Comparison of ENCODE assay signal across 8 mouse cellular contexts in the genomic region with DNA sequence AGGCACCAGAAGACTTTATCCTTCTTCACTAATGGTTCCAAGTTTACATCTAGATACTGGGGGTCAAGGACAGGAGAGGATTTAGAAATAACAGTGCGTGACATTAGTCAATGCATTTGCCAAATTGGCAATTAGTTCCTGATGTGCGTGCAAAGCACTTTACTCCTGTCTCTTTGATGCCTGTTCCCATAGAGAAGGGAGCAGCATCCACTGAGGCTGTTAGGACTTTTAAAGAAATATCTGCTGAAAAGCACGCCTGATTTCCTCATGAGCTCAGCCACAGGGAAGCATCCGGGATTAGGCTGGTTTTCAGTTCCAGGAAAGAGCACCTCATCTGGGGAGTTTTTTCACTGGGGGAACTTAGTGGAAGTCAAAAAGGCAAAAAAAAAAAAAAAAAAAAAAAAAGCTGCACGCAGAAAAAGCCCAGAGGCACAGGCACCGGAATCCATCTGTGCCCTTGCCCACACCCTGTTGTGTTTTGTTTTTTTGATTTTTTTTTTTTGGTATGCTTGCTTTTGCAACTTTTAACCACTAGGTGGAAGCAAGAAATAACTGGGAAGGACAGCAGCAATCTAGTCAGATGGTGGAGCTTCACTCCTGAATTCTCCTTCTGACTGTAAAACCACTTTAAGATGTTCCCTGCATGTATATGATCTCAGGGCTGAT. TPM values are rescaled to one million over a fixed set of nuclear protein-coding genes. Genes with fewer than 3 reads are reported as not detected.
A peak's percentile ranks its signal among the peaks of the same experiment; 100 is the strongest.
DNase-seq lines count a peak whose midpoint lies in the region; ATAC-seq and TF ChIP-seq lines count a peak whose summit lies in the region.

No protein-coding gene starts in this region.

- no peaks in the 10 kb centered on the region for H3K79me2 ChIP-seq in heart, adult 2 months (replicated peaks; ENCODE audit: control insufficient read depth, insufficient read depth, low read length)
- no peaks in the 10 kb centered on the region for H3K79me2 ChIP-seq in MEL (ENCODE audit: control insufficient read depth, insufficient read depth, low read length, poor library complexity)

- no peak for TF ChIP-seq EP300 in heart, adult 2 months (IDR thresholded peaks at IDR 0.05; ENCODE audit: insufficient read depth, low read depth, low read length)
- no peak for TF ChIP-seq EP300 in MEL (IDR thresholded peaks at IDR 0.05; ENCODE audit: low read depth in 1 of 2, low read length in 2 of 2)

- H3K4me2 ChIP-seq in hindbrain, embryonic 13.5 days: peak overlapping the region; percentile 34

- peak; percentile 96 for TF ChIP-seq RAD21 in MEL (IDR thresholded peaks at IDR 0.05; ENCODE audit: low read depth, low read length)

- no peaks in the 10 kb centered on the region for H3K4me1 ChIP-seq in heart, adult 2 months (ENCODE audit: control insufficient read depth, insufficient read depth, low read length)
- H3K4me1 ChIP-seq in MEL (ENCODE audit: control insufficient read depth in 1 of 2, insufficient read depth in 2 of 2, low read length in 2 of 2): peaks cover 0 to 14% of the 10 kb centered on the region in 2 experiments; a peak in 2 of 4 replicates
- peaks cover 66% of the 10 kb centered on the region for H3K4me1 ChIP-seq in embryonic facial prominence, embryonic 10.5 days
- H3K4me1 ChIP-seq in hindbrain, embryonic 13.5 days (replicated peaks): peaks cover 53% of the 10 kb centered on the region

- TF ChIP-seq CTCF in heart, adult 2 months (IDR thresholded peaks at IDR 0.05): peak; percentile 76
- peak; percentile 14 to 91 (median 58); a peak in 5 of 6 replicates for TF ChIP-seq CTCF in MEL (IDR thresholded peaks at IDR 0.05 in 2 of 3, conservative IDR thresholded peaks at IDR 0.05 in 1 of 3; ENCODE audit: control insufficient read depth in 1 of 3, insufficient read depth in 1 of 3, low read depth in 2 of 3, low read length in 3 of 3, poor library complexity in 1 of 3, severe bottlenecking in 1 of 3)

- TF ChIP-seq POLR2A in heart, adult 2 months (IDR thresholded peaks at IDR 0.05; ENCODE audit: insufficient read depth, low read depth, low read length): no peak
- TF ChIP-seq POLR2A in MEL (IDR thresholded peaks at IDR 0.05; ENCODE audit: control insufficient read depth in 1 of 2, insufficient read depth in 1 of 2, low read depth in 1 of 2, low read length in 2 of 2, poor library complexity in 1 of 2): no peak

- DNase-seq in heart, adult 2 months: no peak
- DNase-seq in heart, postnatal 25 days (ENCODE audit: low spot score): no peak
- DNase-seq in MEL (ENCODE audit: low read depth, low spot score): peak; percentile 71
- peak; percentile 30 for DNase-seq in embryonic facial prominence, embryonic 10.5 days (ENCODE audit: low spot score)
- peak; percentile 39 for DNase-seq in lung, postnatal 10 days
- peak; percentile 56 for DNase-seq in splenic B cell, adult 2 months (ENCODE audit: low read depth, low spot score)
- DNase-seq in spleen, adult 18-20 months: no peak

- H3K4me3 ChIP-seq in heart, adult 2 months: no peak overlapping the region
- H3K4me3 ChIP-seq in MEL (ENCODE audit: control insufficient read depth in 1 of 2, insufficient read depth in 1 of 2, low read depth in 2 of 2, low read length in 2 of 2): peak overlapping the region in 1 of 2 experiments; percentile 2; a peak in 1 of 4 replicates
- H3K4me3 ChIP-seq in embryonic facial prominence, embryonic 10.5 days: peak overlapping the region; percentile 14; the same call in 1 of the 2 replicates
- no peak overlapping the region for H3K4me3 ChIP-seq in hindbrain, embryonic 13.5 days

- H3K36me3 ChIP-seq in heart, adult 2 months (ENCODE audit: control insufficient read depth, insufficient read depth, low read length): no peaks in the 10 kb centered on the region
- peaks cover 0 to 7% of the 10 kb centered on the region in 2 experiments; a peak in 2 of 4 replicates for H3K36me3 ChIP-seq in MEL (ENCODE audit: control insufficient read depth in 1 of 2, insufficient read depth in 2 of 2, low read length in 2 of 2)
- H3K36me3 ChIP-seq in embryonic facial prominence, embryonic 10.5 days (replicated peaks): no peaks in the 10 kb centered on the region
- H3K36me3 ChIP-seq in hindbrain, embryonic 13.5 days: no peaks in the 10 kb centered on the region
- H3K36me3 ChIP-seq in splenic B cell, adult 2 months (ENCODE audit: control insufficient read depth, insufficient read depth, low read length, poor library complexity, severe bottlenecking): no peaks in the 10 kb centered on the region

- H3K27ac ChIP-seq in heart, adult 2 months: no peak overlapping the region
- no peak overlapping the region for H3K27ac ChIP-seq in MEL (ENCODE audit: control insufficient read depth, low read depth, low read length)
- peak overlapping the region; percentile 49; the same call in 1 of the 2 replicates for H3K27ac ChIP-seq in embryonic facial prominence, embryonic 10.5 days (replicated peaks)
- H3K27ac ChIP-seq in hindbrain, embryonic 13.5 days: peak overlapping the region; percentile 30

- no peak for ATAC-seq in hindbrain, embryonic 13.5 days (ENCODE audit: low FRiP score)

- H3K27me3 ChIP-seq in heart, adult 2 months (ENCODE audit: control insufficient read depth, insufficient read depth, low read length): no peaks in the 10 kb centered on the region
- peaks cover 7 to 9% of the 10 kb centered on the region in 2 experiments for H3K27me3 ChIP-seq in MEL (ENCODE audit: control insufficient read depth in 1 of 2, insufficient read depth in 2 of 2, low read length in 2 of 2)
- H3K27me3 ChIP-seq in embryonic facial prominence, embryonic 10.5 days (replicated peaks; ENCODE audit: low read depth, poor library complexity, severe bottlenecking): peaks cover 58% of the 10 kb centered on the region
- 0 out of 2 replicates have a peak, but pooled peaks cover 3% of the 10 kb centered on the region for H3K27me3 ChIP-seq in hindbrain, embryonic 13.5 days
- no peaks in the 10 kb centered on the region for H3K27me3 ChIP-seq in splenic B cell, adult 2 months (ENCODE audit: control insufficient read depth, insufficient read depth, low read length, poor library complexity, severe bottlenecking)

- intact Hi-C loops in heart, adult 2 months (cut with DNase I): loop anchor here (1.0 to 5.0 kb wide), 3 partner anchors 166 to 307 kb away; partner anchors contain the start of gene Fzd7
- intact Hi-C loops in heart, postnatal 25 days (cut with DNase I): loop anchor here (1.0 to 5.0 kb wide), 3 partner anchors 166 to 307 kb away; partner anchors contain the start of gene Fzd7

- 22% methylated on average over 6 of the region's 6 CpGs for WGBS in heart, adult 2 months
- 4% methylated on average over 6 of the region's 6 CpGs for WGBS in embryonic facial prominence, embryonic 10.5 days
- 5% methylated on average over 6 of the region's 6 CpGs for WGBS in hindbrain, embryonic 13.5 days

- H3K9me3 ChIP-seq in MEL (replicated peaks; ENCODE audit: insufficient read depth, low read length): no peaks in the 10 kb centered on the region
- no peaks in the 10 kb centered on the region for H3K9me3 ChIP-seq in embryonic facial prominence, embryonic 10.5 days
- H3K9me3 ChIP-seq in hindbrain, embryonic 13.5 days: no peaks in the 10 kb centered on the region

- no peak overlapping the region for H3K9ac ChIP-seq in heart, adult 2 months (ENCODE audit: low read depth, low read length)
- no peak overlapping the region for H3K9ac ChIP-seq in MEL (ENCODE audit: control insufficient read depth, low read depth, low read length, poor library complexity, severe bottlenecking)
- H3K9ac ChIP-seq in hindbrain, embryonic 13.5 days: no peak overlapping the region

TF ChIP-seq in MEL, 35 proteins besides CTCF, POLR2A, EP300 and RAD21 (continues in another document):
- no peak for TF ChIP-seq POLR2AphosphoS5 (IDR thresholded peaks at IDR 0.05; ENCODE audit: borderline replicate concordance, low read depth, low read length)
- TF ChIP-seq ELF1 (IDR thresholded peaks at IDR 0.05; ENCODE audit: low read depth, low read length): no peak
- no peak for TF ChIP-seq UBTF (IDR thresholded peaks at IDR 0.05; ENCODE audit: borderline replicate concordance, insufficient read depth, low read depth, low read length)
- no peak for TF ChIP-seq NELFE (IDR thresholded peaks at IDR 0.05; ENCODE audit: low read depth, low read length)
- no peak for TF ChIP-seq CHD2 (IDR thresholded peaks at IDR 0.05; ENCODE audit: low read length)
- TF ChIP-seq ZMIZ1 (IDR thresholded peaks at IDR 0.05; ENCODE audit: low read depth, low read length): no peak
- no peak for TF ChIP-seq MXI1 (IDR thresholded peaks at IDR 0.05; ENCODE audit: low read depth, low read length)
- no peak for TF ChIP-seq BHLHE40 (IDR thresholded peaks at IDR 0.05; ENCODE audit: borderline replicate concordance, low read depth, low read length)
- no peak for TF ChIP-seq GABPA (IDR thresholded peaks at IDR 0.05; ENCODE audit: low read depth, low read length)
- peak; percentile 96 for TF ChIP-seq SMC3 (IDR thresholded peaks at IDR 0.05; ENCODE audit: low read depth, low read length)
- no peak for TF ChIP-seq MEF2A (IDR thresholded peaks at IDR 0.05; ENCODE audit: extremely low read depth, insufficient replicate concordance, low read depth, low read length, poor library complexity, severe bottlenecking)
- no peak for TF ChIP-seq E2F4 (IDR thresholded peaks at IDR 0.05; ENCODE audit: borderline replicate concordance, low read depth, low read length)
- TF ChIP-seq SIN3A (IDR thresholded peaks at IDR 0.05; ENCODE audit: low read length): peak; percentile 63
- TF ChIP-seq MYC (IDR thresholded peaks at IDR 0.05; ENCODE audit: low read depth, low read length): no peak
- TF ChIP-seq MAZ (IDR thresholded peaks at IDR 0.05; ENCODE audit: low read depth, low read length): no peak
- no peak for TF ChIP-seq USF1 (IDR thresholded peaks at IDR 0.05; ENCODE audit: low read depth, low read length)
- peak; percentile 98 for TF ChIP-seq ZC3H11A (IDR thresholded peaks at IDR 0.05; ENCODE audit: low read depth, low read length)
- TF ChIP-seq ZNF384 (IDR thresholded peaks at IDR 0.05; ENCODE audit: low read depth, low read length): peak; percentile 98
- TF ChIP-seq POLR2AphosphoS2 (IDR thresholded peaks at IDR 0.05; ENCODE audit: low read length): no peak
- peak; percentile 57; the same call in 1 of the 2 replicates for TF ChIP-seq TBP (IDR thresholded peaks at IDR 0.05; ENCODE audit: low read depth, low read length)
- no peak for TF ChIP-seq CHD1 (IDR thresholded peaks at IDR 0.05; ENCODE audit: low read depth, low read length)

RNA-seq across cellular contexts. Expression of gene Cdk15, which starts 59.8 kb away (rescaled TPM):
- under 1 TPM in 1 of 2 experiments, not detected in 1; 0.32 TPM for total RNA-seq in heart, adult 2 months (2021)
- not detected in 2 replicates for polyA plus RNA-seq in heart, adult 2 months (2012; rRNA removed)
- total RNA-seq in heart, postnatal 25 days (2021): not detected
- not detected in 2 replicates for total RNA-seq in MEL (2012; rRNA removed)
- not detected for polyA plus RNA-seq in MEL (2012; ENCODE audit: insufficient read depth in 1 of 2, insufficient read length in 2 of 2, low read depth in 1 of 2, low replicate concordance in 2 of 2, missing spikeins in 1 of 2)
- polyA plus RNA-seq in embryonic facial prominence, embryonic 10.5 days (2016; fragmentation: Nextera tagmentation; extraction: Ambion mirVana): 0.61 and 0.92 TPM in 2 replicates
- polyA plus RNA-seq in hindbrain, embryonic 13.5 days (2015; fragmentation: Nextera tagmentation; extraction: Ambion mirVana): 0.78 and 1.1 TPM in 2 replicates

Comparison
In these comparisons a context has a peak if more than half of its experiments do, and no peak if none do; other contexts are left out.
1. DNase-seq: peak in MEL (single experiment), embryonic facial prominence, embryonic 10.5 days (single experiment), lung, postnatal 10 days (single experiment) and splenic B cell, adult 2 months (single experiment); none in heart, adult 2 months (0 of 2), heart, postnatal 25 days (single experiment) and spleen, adult 18-20 months (0 of 2).
2. H3K27ac ChIP-seq: peak in embryonic facial prominence, embryonic 10.5 days (single experiment) and hindbrain, embryonic 13.5 days (single experiment); none in heart, adult 2 months (single experiment) and MEL (single experiment).